Mouse (Mus musculus) kidney, adult 2 months (tissue): ENCODE data around the gene Zfyve19.

ENCODE experiments used
- CTCF ChIP-seq: fragments of 200-500 bp; conservative IDR thresholded peaks from 2 replicates; pipeline ENCODE4 v1.5.1; 2011; ENCODE audit warnings: low read depth, mild to moderate bottlenecking, control low read depth, low read length, moderate library complexity, mixed read lengths; ENCODE audit not compliant: insufficient read depth, insufficient read length
- POLR2A ChIP-seq: fragments of 200-500 bp; IDR thresholded peaks from one replicate; pipeline ENCODE4 v1.6.1; 2011; ENCODE audit warnings: low read depth, low read length, control low read depth

GRCm38 (mm10) chr2:119208344-119209175, at the start of gene Zfyve19, which contains the start of gene Dnajc17:
- peak; percentile 64 for TF ChIP-seq POLR2A
- TF ChIP-seq CTCF, result no peak
